Mouse (Mus musculus) left cerebral cortex, adult 6 months (tissue): ENCODE measurements around the gene Lmo7. TPM values are rescaled to one million over a fixed set of nuclear protein-coding genes. Genes with fewer than 3 reads are reported as not detected.

Source experiments
- long read RNA-seq, 2 experiments: library from polyadenylated mRNA; unstranded; transcript quantifications; one replicate each; pipeline ENCODE4 v2.0.0; 2019 to 2020
- polyA plus RNA-seq: library from polyadenylated mRNA; unstranded; fragments of <200 nt; fragmentation: Nextera tagmentation; gene quantifications from 2 replicates; pipeline ENCODE4 v1.2.3, GENCODE M21; 2021

Gene Lmo7
- polyA plus RNA-seq = 11.9 and 17.2 TPM in 2 replicates
- long read RNA-seq, experiment 1, full-length matches to known transcripts = 9 of 76 reads
- long read RNA-seq, experiment 1, partial matches to known transcripts = 55 of 76 reads
- long read RNA-seq, experiment 1, other reads (novel, unspliced or antisense) = 12 of 76 reads
- long read RNA-seq, experiment 2, full-length matches to known transcripts = 2 of 54 reads
- long read RNA-seq, experiment 2, partial matches to known transcripts = 44 of 54 reads
- long read RNA-seq, experiment 2, other reads (novel, unspliced or antisense) = 8 of 54 reads

GRCm38 (mm10) chr14:101729237-101729971 lies at the start of gene Lmo7, which contains the start of gene Gm9922:
TSS of gene Lmo7 (plus strand) at chr14:101729957.
TSS of gene Gm9922 (minus strand) at chr14:101729814.

Other genes with a start within 250 kb of the Lmo7 start
- gene Tbc1d4, start 120.8 kb upstream of the Lmo7 start, polyA plus RNA-seq = 2.4 and 2.9 TPM in 2 replicates
- 124 and 156 TPM in 2 replicates for gene Commd6, start 89.3 kb upstream of the Lmo7 start, polyA plus RNA-seq
- gene Uchl3, start 76.0 kb upstream of the Lmo7 start, polyA plus RNA-seq = 170 and 182 TPM in 2 replicates
- 0.46 and 0.77 TPM in 2 replicates for gene Gm9922, start 143 bp upstream of the Lmo7 start, polyA plus RNA-seq